Mouse (Mus musculus) embryonic facial prominence, embryonic 13.5 days (tissue): Measurements from ENCODE around the gene Gm10392. TPM values are rescaled to one million over a fixed set of nuclear protein-coding genes. Genes with fewer than 3 reads are reported as not detected.

Source experiments
- ATAC-seq: fragments of 200-750 bp; cut with Nextera tagmentation; 2 replicates; pipeline ENCODE4 v1.8.0; 2017; ENCODE audit warnings: low read depth; ENCODE audit not compliant: insufficient number of reproducible peaks, insufficient read depth, low FRiP score, low TSS enrichment
- H3K27ac ChIP-seq: fragments of 300-500 bp; sonication (generic); 2 replicates; pipeline ENCODE4 v1.5.1; 2015; ENCODE audit warnings: moderate library complexity, mild to moderate bottlenecking, inconsistent platforms
- H3K27me3 ChIP-seq: fragments of 300-500 bp; sonication (generic); 2 replicates; pipeline ENCODE4 v1.6.1; 2015; ENCODE audit warnings: mild to moderate bottlenecking, inconsistent platforms
- H3K36me3 ChIP-seq: fragments of 300-500 bp; sonication (generic); 2 replicates; pipeline ENCODE4 v1.6.1; 2015; ENCODE audit warnings: mild to moderate bottlenecking, inconsistent platforms
- H3K4me1 ChIP-seq: fragments of 300-500 bp; sonication (generic); 2 replicates; pipeline ENCODE4 v1.6.1; 2015; ENCODE audit warnings: inconsistent platforms
- H3K4me2 ChIP-seq: fragments of 300-500 bp; sonication (generic); 2 replicates; pipeline ENCODE4 v1.6.1; 2015; ENCODE audit warnings: moderate library complexity, mild to moderate bottlenecking, inconsistent platforms
- H3K4me3 ChIP-seq: fragments of 300-500 bp; sonication (generic); 2 replicates; pipeline ENCODE4 v1.5.1; 2015; ENCODE audit warnings: mild to moderate bottlenecking, inconsistent platforms
- H3K9ac ChIP-seq: fragments of 300-500 bp; sonication (generic); 2 replicates; pipeline ENCODE4 v1.6.1; 2015; ENCODE audit warnings: mild to moderate bottlenecking, inconsistent platforms
- H3K9me3 ChIP-seq: fragments of 300-500 bp; sonication (generic); 2 replicates; pipeline ENCODE4 v1.6.1; 2016; ENCODE audit warnings: inconsistent platforms
- WGBS: fragments of 180-500 bp; shearing (Covaris S2); methylation state at CpG from one replicate; pipeline ENCODE4 v1.1.7; 2015; ENCODE audit warnings: mixed read lengths; 5-methylcytosine and 5-hydroxymethylcytosine counted together
- polyA plus RNA-seq: library from polyadenylated mRNA; unstranded; fragments of >200 nt; fragmentation: Nextera tagmentation; extraction: Ambion mirVana; gene quantifications from 2 replicates; pipeline ENCODE4 v1.2.1, GENCODE M21; 2015

Gene Gm10392
- polyA plus RNA-seq, 1 experiment from 2014 or later = not detected

DNA sequence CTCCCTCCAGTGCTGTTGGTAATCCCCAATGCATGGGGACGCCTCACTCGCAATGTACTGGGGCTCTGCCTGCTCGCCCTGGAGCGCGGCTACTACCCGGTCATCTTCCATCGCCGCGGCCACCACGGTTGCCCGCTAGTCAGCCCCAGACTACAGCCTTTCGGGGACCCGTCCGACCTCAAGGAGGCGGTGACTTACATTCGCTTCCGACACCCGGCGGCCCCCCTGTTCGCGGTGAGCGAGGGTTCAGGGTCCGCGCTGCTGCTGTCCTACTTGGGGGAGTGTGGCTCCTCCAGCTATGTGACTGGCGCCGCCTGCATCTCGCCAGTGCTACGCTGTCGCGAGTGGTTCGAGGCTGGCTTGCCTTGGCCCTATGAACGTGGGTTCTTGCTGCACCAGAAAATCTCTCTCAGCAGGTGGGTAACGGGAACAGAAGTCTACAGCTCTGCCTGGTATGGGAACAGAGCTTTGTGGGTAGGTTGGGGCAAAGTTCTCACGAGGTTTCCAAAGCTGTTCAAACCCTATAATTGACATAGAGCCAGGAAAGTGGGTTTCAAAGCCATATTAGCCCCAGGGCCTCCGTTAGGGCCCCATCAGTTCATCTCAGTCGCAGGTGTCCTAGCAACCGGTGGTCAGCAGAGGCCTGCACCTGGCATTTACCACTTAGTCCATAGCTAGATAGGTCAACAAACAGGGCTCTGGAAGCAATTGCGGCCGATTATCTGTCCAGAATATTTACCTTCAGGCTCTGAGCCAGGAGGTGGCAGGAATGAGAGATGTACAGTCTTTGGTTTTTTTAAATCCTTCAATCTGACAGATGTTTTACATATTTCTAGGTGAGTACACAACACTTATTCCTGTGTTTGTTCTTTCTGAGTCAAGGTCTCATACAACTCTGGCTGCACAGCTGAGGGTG, 3.1 kb downstream of the Gm10392 start, which contains the start of gene Trp53i13:
Gene Trp53i13 (minus strand): TSS at position 344 of the 916 bp plus-strand sequence.
- Histone ChIP-seq H3K4me3 (peak within 1 kb of the TSS; percentile 67), H3K9ac (peak within 1 kb of the TSS; percentile 69), H3K9me3 (no peaks in the 10 kb centered on the region), H3K27me3 (peaks cover 45% of the 10 kb centered on the region), H3K4me1 (peaks cover 55% of the 10 kb centered on the region), H3K36me3 (no peaks in the 10 kb centered on the region), H3K4me2 (peak within 1 kb of the TSS; percentile 98), H3K27ac (no peak within 1 kb of the TSS)
- 5% methylated on average over 39 of the region's 39 CpGs for WGBS
- ATAC-seq = no peak

DNA sequence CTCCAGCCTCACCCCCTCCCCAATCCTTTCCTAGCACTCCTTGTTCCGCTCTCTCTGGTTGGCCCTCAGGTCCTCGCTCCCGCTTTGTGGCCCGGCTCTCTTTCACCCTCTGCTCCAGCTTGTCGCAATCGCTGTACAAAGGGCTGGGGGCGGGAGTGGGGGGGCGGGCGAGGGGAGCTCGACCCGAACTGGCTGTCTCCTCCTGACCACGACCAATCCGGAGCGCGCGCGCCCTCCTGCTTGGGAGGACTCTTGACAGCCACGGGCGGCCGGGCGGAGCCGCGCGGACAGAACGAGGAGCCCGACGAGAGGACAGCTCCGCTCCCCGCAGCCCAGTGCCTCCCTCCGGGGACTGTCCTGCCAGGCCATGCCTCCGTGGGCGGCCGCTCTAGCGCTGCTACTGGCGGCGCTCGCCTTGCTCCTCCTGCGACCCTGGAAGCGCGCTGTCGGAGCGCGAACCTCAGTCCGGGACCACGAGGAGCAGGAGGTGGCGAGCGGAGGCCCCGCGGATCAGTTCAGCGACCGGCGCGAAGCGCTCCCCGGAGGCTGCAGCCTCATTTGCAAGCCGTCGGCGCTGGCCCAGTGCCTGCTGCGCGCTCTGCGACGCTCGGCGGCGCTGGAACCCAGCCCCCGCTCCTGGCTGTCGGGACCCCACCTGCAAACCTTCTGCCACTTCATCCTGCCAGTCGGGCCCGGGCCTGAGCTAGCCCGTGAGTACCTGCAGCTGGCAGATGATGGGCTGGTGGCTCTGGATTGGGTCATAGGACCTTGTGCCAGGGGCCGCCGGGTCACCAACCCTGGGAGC, 4.0 kb downstream of the Gm10392 start, which contains the start of gene Abhd15:
Gene Abhd15 (plus strand): TSS at position 290 of the 805 bp plus-strand sequence.
- H3K9me3 ChIP-seq = no peaks in the 10 kb centered on the region
- under 1% methylated on average over 72 of the region's 72 CpGs for WGBS
- H3K9ac ChIP-seq = peak within 1 kb of the TSS; percentile 70
- H3K36me3 ChIP-seq = 0 out of 2 replicates have a peak, but pooled peaks cover 3% of the 10 kb centered on the region
- peaks cover 45% of the 10 kb centered on the region for H3K27me3 ChIP-seq
- ATAC-seq = no peak
- no peak within 1 kb of the TSS for H3K27ac ChIP-seq
- peaks cover 47% of the 10 kb centered on the region for H3K4me1 ChIP-seq
- peak within 1 kb of the TSS; percentile 67 for H3K4me3 ChIP-seq
- H3K4me2 ChIP-seq = peak within 1 kb of the TSS; percentile 98

DNA sequence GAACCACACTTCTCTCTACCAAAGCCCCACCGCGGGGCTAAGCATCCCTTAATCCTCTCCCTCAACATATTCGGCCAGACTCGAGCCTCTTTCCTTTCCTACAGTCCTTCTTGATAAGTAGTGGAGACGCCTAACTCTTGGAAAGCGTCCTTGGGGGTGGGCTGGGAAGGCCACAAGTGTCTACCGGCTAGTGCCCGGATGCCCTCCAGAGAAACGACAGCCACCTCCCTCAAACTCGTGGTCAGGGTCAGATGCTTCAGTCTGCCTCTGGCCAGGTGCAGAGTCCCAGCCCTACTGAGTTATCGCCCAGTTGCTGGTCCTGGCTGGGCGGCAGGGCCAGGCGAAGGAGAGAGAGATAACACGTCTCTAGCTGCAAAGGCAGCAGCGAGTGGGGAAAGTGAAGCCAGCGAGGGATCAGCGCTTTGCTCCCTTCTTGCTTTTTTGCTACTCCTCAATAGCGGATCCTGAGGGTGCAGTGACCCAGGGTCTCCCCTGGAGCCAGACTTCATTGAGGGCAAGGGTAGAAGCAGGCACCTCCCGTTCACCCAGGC, 4.6 kb downstream of the Gm10392 start:
- Histone ChIP-seq H3K9ac (peak overlapping the region; percentile 69), H3K27ac (no peak overlapping the region)

DNA sequence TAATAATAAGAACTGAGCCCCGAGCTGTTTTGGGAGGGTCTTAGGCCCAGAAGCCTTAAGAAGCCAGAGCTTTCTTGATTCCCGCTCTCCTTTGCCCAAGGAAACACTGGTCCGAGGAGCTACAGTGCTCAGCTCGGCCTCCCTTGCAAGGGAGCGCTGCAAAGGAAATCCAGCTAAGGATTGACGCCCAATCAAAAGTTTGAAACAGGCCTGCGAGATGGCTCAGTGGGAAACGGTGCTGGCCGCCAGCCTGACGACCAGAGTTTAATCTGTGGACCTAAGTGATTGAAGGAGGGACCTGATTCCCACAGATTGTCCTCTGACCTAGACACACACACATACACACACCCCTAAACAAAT, 5.2 kb downstream of the Gm10392 start:
- Histone ChIP-seq H3K9me3 (no peaks in the 10 kb centered on the region), H3K27me3 (peaks cover 43% of the 10 kb centered on the region), H3K4me3 (peak overlapping the region; percentile 67), H3K4me2 (peak overlapping the region; percentile 98), H3K36me3 (peaks cover 10% of the 10 kb centered on the region), H3K9ac (peak overlapping the region; percentile 70), H3K4me1 (peaks cover 43% of the 10 kb centered on the region), H3K27ac (peak overlapping the region; percentile 17; the same call in 1 of the 2 replicates)
- ATAC-seq = no peak
- 8% methylated on average over 10 of the region's 10 CpGs for WGBS

More for the DNA sequence above, 4.6 kb downstream of the Gm10392 start:
- no peak for ATAC-seq
- Histone ChIP-seq H3K4me1 (peaks cover 44% of the 10 kb centered on the region), H3K9me3 (no peaks in the 10 kb centered on the region), H3K27me3 (peaks cover 45% of the 10 kb centered on the region), H3K4me3 (peak overlapping the region; percentile 67), H3K4me2 (peak overlapping the region; percentile 98), H3K36me3 (peaks cover 6% of the 10 kb centered on the region; the same call in 1 of the 2 replicates)
- 6% methylated on average over 19 of the region's 19 CpGs for WGBS

DNA sequence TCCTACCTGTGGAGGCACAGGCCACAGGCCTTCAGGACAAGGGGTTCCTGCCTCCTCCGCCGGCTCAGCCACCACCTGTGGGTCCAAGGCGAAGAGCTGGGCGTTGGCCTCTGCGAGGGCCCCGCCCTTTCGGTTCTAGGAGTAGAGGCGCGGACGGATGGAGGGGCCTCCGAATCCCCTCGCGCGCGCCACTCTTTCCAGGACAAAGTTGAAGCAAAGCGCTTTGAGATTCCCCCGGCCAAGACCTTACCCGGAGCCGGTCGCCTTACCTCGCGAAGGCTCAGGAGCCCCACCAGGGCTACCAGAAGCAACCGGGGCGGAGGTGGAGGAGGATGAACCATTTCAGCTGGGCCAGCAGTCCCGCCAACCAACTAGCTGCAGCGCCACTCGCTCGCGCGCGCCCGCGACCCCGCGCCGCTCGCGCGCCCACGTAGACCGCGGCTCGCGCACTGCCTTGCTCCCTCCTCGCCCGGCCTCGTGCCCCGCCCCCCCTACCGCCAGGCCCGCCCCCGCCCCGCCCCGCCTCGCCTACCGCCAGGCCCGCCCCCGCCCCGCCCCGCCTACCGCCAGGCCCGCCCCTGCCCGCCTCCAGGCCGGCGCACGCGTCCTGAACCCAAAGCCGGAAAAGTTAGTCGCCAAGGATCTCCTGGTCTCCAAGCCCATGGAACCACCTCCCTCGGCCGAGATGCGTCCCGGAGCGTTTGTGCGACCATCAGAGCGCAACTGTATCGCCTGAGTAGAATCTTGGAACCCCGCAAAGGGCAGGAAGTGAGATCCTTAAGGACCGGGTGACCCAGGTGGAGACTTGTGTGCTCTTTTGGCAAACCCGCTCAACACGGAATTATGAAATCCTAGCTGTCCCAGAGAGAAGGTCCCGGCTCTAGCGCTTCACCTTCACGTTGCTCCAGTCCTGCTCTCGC, 5.8 kb downstream of the Gm10392 start:
- H3K27me3 ChIP-seq = peaks cover 38% of the 10 kb centered on the region
- peak overlapping the region; percentile 86 for H3K9ac ChIP-seq
- ATAC-seq = peak; percentile 62
- peak overlapping the region; percentile 67 for H3K4me3 ChIP-seq
- H3K36me3 ChIP-seq = peaks cover 15% of the 10 kb centered on the region
- H3K4me2 ChIP-seq = peak overlapping the region; percentile 98
- H3K4me1 ChIP-seq = peaks cover 50% of the 10 kb centered on the region
- no peaks in the 10 kb centered on the region for H3K9me3 ChIP-seq
- H3K27ac ChIP-seq = peak overlapping the region; percentile 68
- WGBS = under 1% methylated on average over 66 of the region's 84 CpGs

DNA sequence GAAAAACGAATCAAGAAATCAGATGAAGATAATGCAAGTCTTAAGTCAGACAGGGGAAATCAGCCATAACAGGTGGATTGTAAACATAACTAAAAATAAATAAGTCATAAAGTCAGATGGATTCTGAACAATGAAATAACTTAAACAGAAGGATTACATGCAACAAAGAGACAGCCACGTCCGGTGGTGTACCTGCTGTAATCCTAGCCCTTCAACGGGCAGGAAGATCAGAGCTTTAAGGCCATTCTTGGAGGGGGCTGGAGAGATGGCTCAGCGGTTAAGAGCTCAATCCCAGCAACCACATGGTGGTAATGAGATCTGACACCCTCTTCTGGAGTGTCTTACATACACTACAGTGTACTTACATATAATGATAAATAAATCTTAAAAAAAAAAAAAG, 7.7 kb downstream of the Gm10392 start:
- Histone ChIP-seq H3K27ac (no peak overlapping the region), H3K9me3 (no peaks in the 10 kb centered on the region), H3K27me3 (peaks cover 24% of the 10 kb centered on the region), H3K9ac (no peak overlapping the region), H3K36me3 (peaks cover 29% of the 10 kb centered on the region), H3K4me3 (no peak overlapping the region), H3K4me1 (peaks cover 61% of the 10 kb centered on the region), H3K4me2 (peak overlapping the region; percentile 98)
- ATAC-seq = no peak
- WGBS = 67% methylated on average over 5 of the region's 5 CpGs

DNA sequence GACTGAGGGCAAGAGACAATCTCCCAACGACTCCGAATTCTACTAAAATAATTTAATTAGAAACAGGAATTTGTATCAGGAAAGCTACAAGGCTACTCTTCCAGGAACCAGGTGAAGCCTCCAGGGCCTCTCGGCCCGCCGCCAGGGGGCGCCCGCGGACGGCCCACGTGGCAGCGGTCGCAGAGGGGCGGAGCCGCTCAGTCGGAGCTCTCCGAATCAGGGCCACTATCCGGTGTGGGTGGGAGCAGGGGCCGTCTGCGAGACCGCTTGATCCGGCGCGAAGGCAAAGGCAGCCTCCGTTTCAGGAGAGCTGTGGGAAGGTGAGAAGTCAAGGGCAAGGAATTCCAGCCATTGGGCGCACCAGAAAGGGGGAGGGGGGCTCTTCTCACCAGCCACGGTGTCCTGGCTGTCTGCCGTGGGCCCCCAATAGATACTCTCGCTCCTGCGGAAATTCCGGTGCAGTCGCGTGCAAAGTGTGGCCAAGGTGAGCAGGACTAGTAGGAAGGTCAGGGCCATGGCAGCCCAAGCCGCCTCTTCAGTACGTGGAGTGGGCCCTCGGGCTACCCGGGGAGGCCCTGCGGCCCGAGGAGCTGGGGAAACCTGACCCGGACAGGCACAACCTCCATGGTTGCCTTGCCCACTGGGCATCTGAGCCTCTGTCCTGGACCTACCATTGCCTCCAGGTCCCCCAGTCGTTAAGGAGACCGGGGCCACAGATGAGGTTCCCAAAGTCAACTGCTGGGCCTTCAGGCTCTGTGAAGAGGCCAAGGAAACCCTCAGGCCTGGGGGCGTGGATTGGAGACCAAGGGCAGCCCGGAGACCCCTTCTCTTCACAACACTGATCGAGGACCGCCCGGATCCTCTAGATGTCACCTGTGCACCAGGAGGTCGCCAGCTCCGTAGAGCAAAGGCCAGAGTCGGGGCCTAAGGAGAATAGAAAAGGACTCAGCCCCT, 10.7 kb downstream of the Gm10392 start:
- no peaks in the 10 kb centered on the region for H3K27me3 ChIP-seq
- 18% methylated on average over 49 of the region's 49 CpGs for WGBS
- peaks cover 39% of the 10 kb centered on the region for H3K4me1 ChIP-seq
- peak overlapping the region; percentile 41 for H3K4me3 ChIP-seq
- H3K36me3 ChIP-seq = peaks cover 59% of the 10 kb centered on the region
- H3K9me3 ChIP-seq = no peaks in the 10 kb centered on the region
- peak; percentile 57; the same call in 1 of the 2 replicates for ATAC-seq
- H3K9ac ChIP-seq = peak overlapping the region; percentile 72
- H3K27ac ChIP-seq = peak overlapping the region; percentile 69
- peak overlapping the region; percentile 76 for H3K4me2 ChIP-seq

DNA sequence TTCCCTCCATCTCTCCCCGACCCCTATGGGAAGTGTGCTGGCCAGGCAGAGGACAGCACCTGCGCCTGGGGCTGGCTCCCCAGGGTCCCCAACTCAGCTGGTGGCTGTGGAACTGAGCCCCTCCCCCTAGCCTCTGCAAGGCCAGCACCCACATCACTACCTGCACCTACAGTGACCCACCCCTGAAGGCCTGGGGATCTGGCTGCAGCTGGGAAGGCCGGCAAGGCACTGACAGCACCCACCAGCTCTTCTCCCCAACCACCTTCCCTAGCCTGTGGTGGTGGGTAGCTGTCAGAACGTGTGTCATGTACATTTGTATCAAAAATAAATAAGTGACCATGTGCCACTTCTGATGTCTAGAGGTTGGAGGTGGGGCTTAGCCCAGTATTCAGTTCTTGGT, 11.6 kb downstream of the Gm10392 start:
- 64% methylated on average over 4 of the region's 4 CpGs for WGBS
- Histone ChIP-seq H3K4me2 (no peak overlapping the region), H3K27ac (no peak overlapping the region), H3K9ac (no peak overlapping the region), H3K36me3 (peaks cover 68% of the 10 kb centered on the region), H3K9me3 (no peaks in the 10 kb centered on the region), H3K4me1 (peaks cover 48% of the 10 kb centered on the region), H3K4me3 (no peak overlapping the region), H3K27me3 (no peaks in the 10 kb centered on the region)
- ATAC-seq = no peak

DNA sequence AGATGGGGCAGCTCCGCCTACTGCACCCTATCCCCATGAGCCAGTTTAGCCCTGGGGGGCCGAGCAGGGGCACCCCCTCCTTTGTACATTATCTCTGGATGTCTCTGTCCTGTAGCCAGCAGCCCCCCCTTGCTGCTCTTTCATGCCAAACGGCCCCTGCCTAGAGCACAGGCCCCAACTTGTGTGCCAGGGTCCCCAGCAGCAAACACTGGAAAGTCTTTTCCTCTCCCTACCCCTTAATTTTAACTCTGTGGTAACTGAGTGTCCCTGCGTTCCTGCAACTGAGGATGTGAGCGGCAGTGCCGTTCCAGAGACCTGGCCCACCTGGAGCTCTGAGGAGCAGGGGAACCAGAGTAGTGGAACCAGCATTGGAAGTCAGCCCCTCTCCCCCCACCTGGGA, 12.1 kb downstream of the Gm10392 start:
- no peak overlapping the region for H3K27ac ChIP-seq
- no peaks in the 10 kb centered on the region for H3K9me3 ChIP-seq
- no peak for ATAC-seq
- H3K9ac ChIP-seq = no peak overlapping the region
- H3K4me3 ChIP-seq = no peak overlapping the region
- WGBS = 74% methylated on average over 6 of the region's 6 CpGs
- peaks cover 44% of the 10 kb centered on the region for H3K4me1 ChIP-seq
- peaks cover 73% of the 10 kb centered on the region for H3K36me3 ChIP-seq
- H3K4me2 ChIP-seq = no peak overlapping the region
- no peaks in the 10 kb centered on the region for H3K27me3 ChIP-seq

DNA sequence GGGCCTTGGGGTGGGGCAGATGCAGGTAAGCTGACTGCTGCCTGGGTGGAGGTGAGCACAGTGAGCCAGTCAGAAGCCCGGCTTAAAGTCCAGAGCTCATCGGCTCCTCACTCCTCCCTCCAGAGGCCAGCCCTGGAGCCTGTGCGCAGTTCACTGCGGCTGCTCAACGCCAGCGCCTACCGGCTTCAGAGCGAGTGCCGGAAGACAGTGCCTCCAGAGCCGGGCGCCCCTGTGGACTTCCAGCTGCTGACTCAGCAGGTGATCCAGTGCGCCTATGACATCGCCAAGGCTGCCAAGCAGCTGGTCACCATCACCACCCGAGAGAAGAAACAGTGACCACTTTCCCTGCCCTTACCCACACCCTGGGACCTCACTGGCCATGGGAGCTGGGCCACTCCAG, 12.7 kb downstream of the Gm10392 start:
- H3K9ac ChIP-seq = no peak overlapping the region
- 88% methylated on average over 14 of the region's 14 CpGs for WGBS
- H3K4me2 ChIP-seq = no peak overlapping the region
- no peaks in the 10 kb centered on the region for H3K9me3 ChIP-seq
- peaks cover 39% of the 10 kb centered on the region for H3K4me1 ChIP-seq
- H3K36me3 ChIP-seq = peaks cover 74% of the 10 kb centered on the region
- no peak for ATAC-seq
- H3K27me3 ChIP-seq = no peaks in the 10 kb centered on the region
- H3K27ac ChIP-seq = no peak overlapping the region
- no peak overlapping the region for H3K4me3 ChIP-seq
